Mouse (Mus musculus) liver, embryonic 14.5 days (tissue): ENCODE measurements around the gene Gm49387. TPM values are rescaled to one million over a fixed set of nuclear protein-coding genes. Genes with fewer than 3 reads are reported as not detected.
"Not testable (repeated sequence)": the region's sequence is repeated elsewhere in the genome, so short reads cannot be mapped to it uniquely, and the experiment has no call there.

ENCODE experiments used
- ATAC-seq: fragments of 200-750 bp; cut with Nextera tagmentation; 2 replicates; pipeline ENCODE4 v1.8.0; 2017; ENCODE audit warnings: moderate number of reproducible peaks, mild to moderate bottlenecking, moderate library complexity; ENCODE audit not compliant: insufficient read depth
- DNase-seq, 3 experiments: peaks; one replicate each; pipeline ENCODE4 v3.0.0-alpha.2; 2012 to 2013; ENCODE audit warnings: low read depth in 3 of 3, low spot score in 3 of 3
- H3K27ac ChIP-seq: fragments of 300-500 bp; sonication (generic); 2 replicates; pipeline ENCODE4 v1.5.1; 2014; ENCODE audit warnings: moderate library complexity, mild to moderate bottlenecking, control low read depth, inconsistent platforms
- H3K27me3 ChIP-seq: fragments of 300-500 bp; sonication (generic); 2 replicates; pipeline ENCODE4 v1.6.1; 2014; ENCODE audit warnings: mild to moderate bottlenecking, low read length, moderate library complexity; ENCODE audit not compliant: control insufficient read depth, insufficient read depth
- H3K36me3 ChIP-seq: fragments of 300-500 bp; sonication (generic); replicated peaks from 2 replicates; pipeline ENCODE4 v1.6.1; 2014; ENCODE audit warnings: low read depth; ENCODE audit not compliant: control insufficient read depth, insufficient read depth
- H3K4me1 ChIP-seq, 2 experiments: fragments of 200-500 bp in 1 of 2; fragments of 300-500 bp in 1 of 2; sonication (generic) in 1 of 2; replicated peaks; 2 replicates each; pipeline ENCODE4 v1.6.1; 2012 to 2014; ENCODE audit warnings: antibody characterized with exemption in 1 of 2, inconsistent platforms in 1 of 2, low read length in 1 of 2; ENCODE audit not compliant: control insufficient read depth in 2 of 2, insufficient read depth in 2 of 2
- H3K4me2 ChIP-seq: fragments of 300-500 bp; sonication (generic); 2 replicates; pipeline ENCODE4 v1.6.1; 2014; ENCODE audit warnings: low read depth, mild to moderate bottlenecking, control low read depth, moderate library complexity
- H3K4me3 ChIP-seq, 2 experiments: fragments of 200-500 bp in 1 of 2; fragments of 300-500 bp in 1 of 2; sonication (generic) in 1 of 2; 2 replicates each; pipeline ENCODE4 v1.5.1; 2012 to 2014; ENCODE audit warnings: low read depth in 2 of 2, low read length in 2 of 2, mild to moderate bottlenecking in 2 of 2, control low read depth in 1 of 2, inconsistent platforms in 1 of 2, moderate library complexity in 1 of 2; ENCODE audit not compliant: insufficient read depth in 1 of 2
- H3K9ac ChIP-seq: fragments of 300-500 bp; sonication (generic); replicated peaks from 2 replicates; pipeline ENCODE4 v1.6.1; 2014; ENCODE audit warnings: mild to moderate bottlenecking, control low read depth, moderate library complexity
- H3K9me3 ChIP-seq: fragments of 300-500 bp; sonication (generic); 2 replicates; pipeline ENCODE4 v1.6.1; 2016; ENCODE audit warnings: low read length, mixed read lengths; ENCODE audit not compliant: control insufficient read depth
- CTCF ChIP-seq: IDR thresholded peaks from 2 replicates; pipeline ENCODE4 v1.5.1; 2016; ENCODE audit warnings: antibody characterized with exemption, low read depth, control low read depth
- EP300 ChIP-seq: IDR thresholded peaks from 2 replicates; pipeline ENCODE4 v1.6.1; 2016; ENCODE audit warnings: antibody characterized with exemption, low read depth
- WGBS: fragments of 180-500 bp; shearing (Covaris S2); extraction: QIAGEN DNeasy Blood & Tissue Kit; methylation state at CpG from one replicate; pipeline ENCODE4 v1.1.7; 2014; ENCODE audit not compliant: insufficient replicate concordance; 5-methylcytosine and 5-hydroxymethylcytosine counted together
- polyA plus RNA-seq, 2 experiments: library from polyadenylated mRNA; depleted of rRNA in 1 of 2; stranded (reverse) in 1 of 2; unstranded in 1 of 2; fragments of >200 nt; fragmentation: Nextera tagmentation in 1 of 2; extraction: Ambion mirVana in 1 of 2; gene quantifications; 2 replicates each; pipeline versions ENCODE4 v1.2.1 to v1.2.3; 2012 to 2014

Gm49387 gene
- polyA plus RNA-seq, 2 experiments, result 0.65 TPM; not detected in 1

- WGBS, result 25% methylated on average over 6 of the region's 6 CpGs
Measured at GRCm38 (mm10) chr14:31602616-31602979, 38.1 kb downstream of the Gm49387 start.

DNA sequence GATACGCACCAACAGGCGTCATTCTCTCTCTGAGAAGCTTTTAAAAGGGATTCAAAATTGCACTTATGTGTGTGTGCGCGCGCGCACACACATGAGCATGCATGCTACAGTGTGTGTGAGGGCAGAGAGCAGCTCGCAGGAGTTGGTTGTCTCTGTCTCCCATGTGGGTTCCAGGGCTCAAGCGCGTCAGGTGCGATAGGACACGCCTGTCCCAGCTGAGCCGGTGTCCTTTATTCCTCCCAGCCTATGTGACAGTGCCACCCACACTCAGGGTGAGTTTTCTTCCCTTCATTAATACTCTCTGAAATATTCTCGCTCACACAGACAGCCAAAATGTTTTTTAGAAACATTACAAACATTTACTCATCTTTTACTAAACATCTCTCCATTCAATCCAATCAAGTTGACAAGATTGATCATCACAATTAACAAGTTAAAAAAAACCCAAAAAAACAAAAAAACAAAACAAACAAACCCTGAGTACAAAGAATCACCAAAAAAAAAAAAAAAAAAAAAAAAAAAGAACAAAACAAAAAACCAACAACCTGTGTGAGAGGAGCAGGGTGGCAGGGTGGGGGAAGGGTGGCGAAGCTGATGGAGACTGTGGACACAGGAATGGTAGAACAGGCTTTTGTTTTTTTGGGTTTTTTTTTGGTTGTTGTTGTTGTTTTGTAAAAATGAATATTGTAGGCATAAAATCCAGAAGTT is 38.6 kb downstream of the Gm49387 start:
- Histone ChIP-seq H3K4me1 (peaks cover 14 to 17% of the 10 kb centered on the region in 2 experiments), H3K4me3 (no peak overlapping the region), H3K27me3 (no peaks in the 10 kb centered on the region), H3K27ac (peak overlapping the region; percentile 41; the same call in 1 of the 2 replicates), H3K36me3 (no peaks in the 10 kb centered on the region), H3K9ac (no peak overlapping the region; the same call in 1 of the 2 replicates), H3K4me2 (peak overlapping the region; percentile 40), H3K9me3 (no peaks in the 10 kb centered on the region)
- ATAC-seq (peak; percentile 77), DNase-seq (peak in 1 of 3 experiments; percentile 37)
- TF ChIP-seq EP300 (no peak), CTCF (no peak)
- 77% methylated on average over 14 of the region's 14 CpGs for WGBS

More at GRCm38 (mm10) chr14:31602616-31602979, 38.1 kb downstream of the Gm49387 start:
- H3K4me3 ChIP-seq, H3K27me3 ChIP-seq, H3K9me3 ChIP-seq, H3K36me3 ChIP-seq, H3K9ac ChIP-seq: not testable (repeated sequence)
- ATAC-seq, result peak; percentile 94
- peak; percentile 86 for TF ChIP-seq EP300
- peak; percentile 65 to 72 (median 68) for DNase-seq
- peak overlapping the region; percentile 41; the same call in 1 of the 2 replicates for H3K27ac ChIP-seq
- H3K4me1 ChIP-seq, result peaks cover 14 to 17% of the 10 kb centered on the region in 2 experiments
- peak overlapping the region; percentile 40 for H3K4me2 ChIP-seq

- Histone ChIP-seq H3K9ac (no peak overlapping the region), H3K4me1 (peaks cover 6 to 8% of the 10 kb centered on the region in 2 experiments), H3K4me3 (no peak overlapping the region), H3K27ac (no peak overlapping the region), H3K4me2 (no peak overlapping the region), H3K9me3 (no peaks in the 10 kb centered on the region), H3K36me3 (no peaks in the 10 kb centered on the region), H3K27me3 (no peaks in the 10 kb centered on the region)
- 80% methylated on average over 4 of the region's 4 CpGs for WGBS
- ATAC-seq, result no peak
- no peak for DNase-seq
- TF ChIP-seq EP300, result no peak
- TF ChIP-seq CTCF, result no peak
Measured at GRCm38 (mm10) chr14:31597446-31597845, 43.2 kb downstream of the Gm49387 start.

DNA sequence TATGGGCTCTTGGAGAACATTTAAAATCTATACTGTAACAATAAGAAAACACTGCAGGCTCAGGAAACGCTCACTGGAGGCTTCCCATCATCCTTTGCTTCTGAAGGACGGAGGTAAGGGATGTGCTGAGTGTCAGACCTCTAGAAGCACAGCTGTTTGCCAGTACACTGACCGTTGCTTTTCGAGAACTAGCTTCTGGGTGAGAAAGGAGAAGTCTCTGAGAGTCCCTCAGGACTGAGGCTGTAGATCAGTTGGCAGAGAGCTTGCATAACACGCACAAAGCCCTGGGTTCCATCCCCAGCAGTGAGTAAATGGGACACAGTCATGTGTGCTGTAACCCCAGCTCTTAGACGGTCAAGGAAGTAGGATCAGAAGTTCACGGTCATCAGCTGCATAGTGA is 44.3 kb downstream of the Gm49387 start:
- ATAC-seq (no peak), DNase-seq (no peak)
- TF ChIP-seq EP300 (no peak), CTCF (no peak)
- Histone ChIP-seq H3K9ac (no peak overlapping the region), H3K27me3 (no peaks in the 10 kb centered on the region), H3K9me3 (no peaks in the 10 kb centered on the region), H3K27ac (no peak overlapping the region), H3K4me2 (no peak overlapping the region), H3K4me3 (no peak overlapping the region), H3K36me3 (no peaks in the 10 kb centered on the region), H3K4me1 (peaks cover 0 to 2% of the 10 kb centered on the region in 2 experiments; a peak in 2 of 4 replicates)
- 37% methylated on average over 7 of the region's 7 CpGs for WGBS

- H3K27ac ChIP-seq, result no peak overlapping the region
- no peak for DNase-seq
- no peaks in the 10 kb centered on the region for H3K9me3 ChIP-seq
- H3K4me1 ChIP-seq, result peaks cover 0 to 2% of the 10 kb centered on the region in 2 experiments; a peak in 1 of 4 replicates
- no peaks in the 10 kb centered on the region for H3K36me3 ChIP-seq
- TF ChIP-seq EP300 (no peak), CTCF (no peak)
- no peak overlapping the region for H3K4me2 ChIP-seq
- ATAC-seq, result no peak
- no peak overlapping the region for H3K4me3 ChIP-seq
- H3K27me3 ChIP-seq, result no peaks in the 10 kb centered on the region
- no peak overlapping the region for H3K9ac ChIP-seq
- WGBS, result 59% methylated on average over 3 of the region's 3 CpGs
Measured at GRCm38 (mm10) chr14:31594693-31595092, 46.0 kb downstream of the Gm49387 start.
